Mouse (Mus musculus) hindbrain, embryonic 14.5 days (tissue): ENCODE data around the gene Ttc26. TPM values are rescaled to one million over a fixed set of nuclear protein-coding genes. Genes with fewer than 3 reads are reported as not detected.

Experiments used
- ATAC-seq: fragments of 200-750 bp; cut with Nextera tagmentation; 2 replicates; pipeline ENCODE4 v1.8.0; 2017; ENCODE audit warnings: moderate number of reproducible peaks, mild to moderate bottlenecking, moderate TSS enrichment, moderate library complexity; ENCODE audit not compliant: low FRiP score
- DNase-seq: peaks from one replicate; pipeline ENCODE4 v3.0.0-alpha.2; 2015; ENCODE audit warnings: low spot score
- H3K27ac ChIP-seq: fragments of 300-500 bp; sonication (generic); 2 replicates; pipeline ENCODE4 v1.5.1; 2014; ENCODE audit warnings: mild to moderate bottlenecking, moderate library complexity
- H3K27me3 ChIP-seq: fragments of 300-500 bp; sonication (generic); 2 replicates; pipeline ENCODE4 v1.6.1; 2014; ENCODE audit warnings: mild to moderate bottlenecking, low read length, mixed read lengths; ENCODE audit not compliant: control insufficient read depth, insufficient read depth
- H3K36me3 ChIP-seq: fragments of 300-500 bp; sonication (generic); replicated peaks from 2 replicates; pipeline ENCODE4 v1.6.1; 2014; ENCODE audit not compliant: control insufficient read depth, insufficient read depth
- H3K4me1 ChIP-seq: fragments of 300-500 bp; sonication (generic); replicated peaks from 2 replicates; pipeline ENCODE4 v1.6.1; 2014; ENCODE audit warnings: antibody characterized with exemption, low read length, mixed read lengths; ENCODE audit not compliant: control insufficient read depth, insufficient read depth
- H3K4me2 ChIP-seq: fragments of 300-500 bp; sonication (generic); replicated peaks from 2 replicates; pipeline ENCODE4 v1.6.1; 2014; ENCODE audit warnings: mild to moderate bottlenecking, moderate library complexity
- H3K4me3 ChIP-seq: fragments of 300-500 bp; sonication (generic); replicated peaks from 2 replicates; pipeline ENCODE4 v1.5.1; 2014; ENCODE audit warnings: mild to moderate bottlenecking, low read length
- H3K9ac ChIP-seq: fragments of 300-500 bp; sonication (generic); 2 replicates; pipeline ENCODE4 v1.6.1; 2014
- H3K9me3 ChIP-seq: fragments of 300-500 bp; sonication (generic); 2 replicates; pipeline ENCODE4 v1.6.1; 2016; ENCODE audit warnings: low read length; ENCODE audit not compliant: control insufficient read depth
- WGBS: fragments of 180-500 bp; shearing (Covaris S2); extraction: QIAGEN DNeasy Blood & Tissue Kit; methylation state at CpG from one replicate; pipeline ENCODE4 v1.1.7; 2014; 5-methylcytosine and 5-hydroxymethylcytosine counted together
- polyA plus RNA-seq: library from polyadenylated mRNA; unstranded; fragments of >200 nt; fragmentation: Nextera tagmentation; extraction: Ambion mirVana; gene quantifications from 2 replicates; pipeline ENCODE4 v1.2.1, GENCODE M21; 2014

Gene Ttc26
- polyA plus RNA-seq, 1 experiment from 2014 or later = 5.9 TPM

DNA sequence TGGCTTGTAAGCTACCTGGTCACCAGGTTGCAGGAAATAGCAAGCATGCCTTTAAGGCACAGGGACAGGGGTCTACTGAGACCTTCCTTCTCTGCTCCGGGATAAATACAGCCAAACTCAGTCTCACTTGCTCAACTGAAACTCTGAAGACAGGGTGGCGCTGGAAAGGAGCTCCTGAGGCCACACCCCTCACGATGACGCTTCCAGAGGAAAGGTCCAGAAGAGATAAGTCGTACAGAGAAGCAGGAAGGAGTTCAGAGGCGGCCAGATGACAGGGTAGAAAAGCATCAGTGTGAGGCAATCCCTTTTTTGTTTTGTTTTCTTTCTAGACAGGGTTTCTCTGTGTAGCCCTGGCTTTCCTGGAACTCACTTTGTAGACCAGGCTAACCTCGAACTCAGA lies 35.5 kb upstream of the Ttc26 start:
- H3K36me3 ChIP-seq = no peaks in the 10 kb centered on the region
- no peaks in the 10 kb centered on the region; the same call in 1 of the 2 replicates for H3K27me3 ChIP-seq
- H3K4me2 ChIP-seq = no peak overlapping the region
- no peak overlapping the region for H3K27ac ChIP-seq
- no peak overlapping the region for H3K9ac ChIP-seq
- WGBS = 62% methylated on average over 7 of the region's 7 CpGs
- no peak for ATAC-seq
- H3K4me1 ChIP-seq = no peaks in the 10 kb centered on the region
- H3K9me3 ChIP-seq = no peaks in the 10 kb centered on the region
- H3K4me3 ChIP-seq = no peak overlapping the region
- DNase-seq = no peak

DNA sequence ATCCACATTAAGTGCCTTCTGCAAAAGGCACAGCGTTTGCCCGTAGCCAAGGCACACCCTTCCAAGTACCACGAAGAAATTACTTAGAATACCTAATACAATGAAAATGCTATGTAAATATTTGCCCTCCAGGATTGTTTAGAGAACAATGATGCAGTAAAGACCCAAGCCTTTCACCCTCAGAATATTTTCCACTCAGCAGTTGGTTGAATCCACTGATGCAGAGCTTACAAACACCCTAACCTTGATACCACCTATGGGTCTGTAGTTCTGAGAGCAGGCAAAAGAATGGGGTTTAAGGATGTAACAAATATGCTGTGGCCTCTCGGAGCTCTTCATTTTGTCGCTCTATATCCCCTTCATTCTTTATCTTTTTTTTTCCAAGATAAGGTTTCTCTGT lies 33.4 kb upstream of the Ttc26 start:
- Histone ChIP-seq H3K27me3 (peaks cover 17% of the 10 kb centered on the region), H3K4me1 (no peaks in the 10 kb centered on the region), H3K36me3 (no peaks in the 10 kb centered on the region), H3K4me3 (no peak overlapping the region), H3K9me3 (no peaks in the 10 kb centered on the region), H3K9ac (no peak overlapping the region), H3K27ac (no peak overlapping the region), H3K4me2 (no peak overlapping the region)
- WGBS = 79% methylated on average over 5 of the region's 5 CpGs
- no peak for DNase-seq
- no peak for ATAC-seq

DNA sequence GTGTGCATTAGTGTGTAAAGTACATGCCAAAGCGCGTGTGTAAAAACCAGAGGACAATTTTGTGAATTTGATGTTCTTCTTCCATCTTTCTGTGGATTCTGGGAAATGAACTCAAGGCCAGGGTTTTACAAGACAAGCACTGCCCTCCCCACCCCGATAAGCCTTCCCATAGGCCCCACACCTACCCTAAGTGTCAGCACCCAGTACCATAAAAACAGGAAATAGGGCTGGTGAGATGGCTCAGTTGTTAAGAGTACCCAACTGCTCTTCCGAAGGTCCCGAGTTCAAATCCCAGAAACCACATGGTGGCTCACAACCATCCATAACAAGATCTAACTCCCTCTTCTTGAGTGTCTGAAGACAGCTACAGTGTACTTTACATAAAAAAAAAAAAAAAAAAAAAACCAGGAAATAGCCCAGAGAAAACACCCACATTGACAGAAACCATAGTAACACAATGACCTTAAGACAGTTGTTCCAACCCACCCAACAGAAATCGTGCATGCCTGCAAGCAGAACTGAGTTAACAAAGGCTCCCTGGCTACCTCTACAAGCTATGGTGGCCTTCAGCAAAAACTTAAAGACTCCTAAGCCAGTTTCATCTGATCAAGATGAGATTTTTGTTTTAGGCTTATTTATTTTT lies 32.3 kb upstream of the Ttc26 start:
- Histone ChIP-seq H3K27me3 (peaks cover 27% of the 10 kb centered on the region), H3K4me3 (no peak overlapping the region), H3K9me3 (no peaks in the 10 kb centered on the region), H3K4me1 (no peaks in the 10 kb centered on the region), H3K36me3 (no peaks in the 10 kb centered on the region), H3K27ac (no peak overlapping the region), H3K9ac (no peak overlapping the region), H3K4me2 (no peak overlapping the region)
- ATAC-seq (no peak), DNase-seq (no peak)
- whole genome bisulfite sequencing = 94% methylated on average over 6 of the region's 6 CpGs

DNA sequence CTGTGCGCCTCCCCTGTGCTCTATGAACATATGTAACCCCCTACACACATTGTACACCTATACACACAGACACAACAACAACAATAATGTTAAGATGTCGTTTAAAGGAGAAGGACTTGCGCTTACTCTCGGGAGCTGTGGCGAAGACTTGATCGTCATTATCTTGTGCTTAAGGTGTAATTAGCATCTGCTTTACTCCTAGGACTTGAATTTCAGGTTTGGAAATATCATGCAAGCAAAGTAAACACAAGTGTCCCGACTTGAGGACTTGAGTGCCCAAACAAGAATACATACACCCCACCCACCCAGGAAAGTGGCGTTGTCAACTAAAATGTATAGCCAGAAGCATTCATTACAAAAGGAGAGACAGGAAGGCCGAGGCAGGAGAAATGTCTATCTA lies 31.5 kb upstream of the Ttc26 start:
- WGBS = 85% methylated on average over 9 of the region's 9 CpGs

DNA sequence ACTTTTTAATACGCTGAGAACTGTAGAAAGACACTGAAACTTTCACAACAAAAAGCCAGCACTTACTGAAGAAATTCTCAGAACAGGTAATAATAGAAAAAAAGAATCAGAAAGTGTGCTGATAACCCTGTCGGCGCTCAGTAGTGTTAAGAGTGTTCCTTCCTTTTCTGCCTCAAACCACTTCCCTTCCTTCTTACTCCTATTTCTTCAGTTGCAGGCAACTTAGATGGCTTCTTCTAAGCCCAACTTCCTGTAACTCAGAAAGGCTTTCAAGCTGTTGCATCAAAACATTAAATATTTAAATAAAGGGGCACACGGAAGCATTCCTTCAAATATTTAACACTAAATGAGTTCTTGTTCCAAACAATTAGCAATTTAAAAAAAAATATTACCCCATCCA lies 29.3 kb upstream of the Ttc26 start:
- H3K27me3 ChIP-seq = peaks cover 54% of the 10 kb centered on the region

More for the DNA sequence above, 31.5 kb upstream of the Ttc26 start:
- Histone ChIP-seq H3K9ac (no peak overlapping the region), H3K36me3 (no peaks in the 10 kb centered on the region), H3K4me3 (no peak overlapping the region), H3K27me3 (peaks cover 36% of the 10 kb centered on the region), H3K4me2 (no peak overlapping the region), H3K4me1 (no peaks in the 10 kb centered on the region), H3K27ac (no peak overlapping the region), H3K9me3 (no peaks in the 10 kb centered on the region)
- ATAC-seq (no peak), DNase-seq (no peak)

DNA sequence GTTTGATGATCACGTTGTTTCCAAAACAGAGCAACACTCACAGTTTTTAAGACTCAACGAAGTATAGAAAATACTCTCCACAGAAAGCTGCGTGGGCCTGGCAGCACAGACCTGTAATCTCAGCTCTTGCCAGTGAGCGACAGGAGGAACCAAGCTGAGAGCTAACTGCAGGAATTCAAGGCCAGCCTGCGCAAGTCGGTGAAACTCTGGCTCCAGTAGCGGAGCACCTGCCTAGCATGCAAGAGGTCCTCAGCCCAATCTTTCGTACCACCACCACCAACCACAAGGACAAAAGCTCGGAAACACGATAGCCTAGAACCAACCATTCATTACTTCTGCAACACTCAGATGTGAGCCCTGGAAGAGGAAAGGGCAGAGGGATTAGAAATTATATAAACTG lies 28.8 kb upstream of the Ttc26 start:
- Histone ChIP-seq H3K4me3 (no peak overlapping the region), H3K9ac (no peak overlapping the region), H3K36me3 (no peaks in the 10 kb centered on the region), H3K27me3 (peaks cover 59% of the 10 kb centered on the region), H3K9me3 (no peaks in the 10 kb centered on the region), H3K4me1 (no peaks in the 10 kb centered on the region), H3K27ac (no peak overlapping the region), H3K4me2 (no peak overlapping the region)
- WGBS = 8% methylated on average over 10 of the region's 10 CpGs
- ATAC-seq (no peak), DNase-seq (no peak)

More for the DNA sequence above, 29.3 kb upstream of the Ttc26 start:
- no peak for DNase-seq
- H3K36me3 ChIP-seq = no peaks in the 10 kb centered on the region
- no peak overlapping the region for H3K9ac ChIP-seq
- 57% methylated on average over 4 of the region's 4 CpGs for WGBS
- H3K9me3 ChIP-seq = no peaks in the 10 kb centered on the region
- H3K4me2 ChIP-seq = no peak overlapping the region
- H3K4me3 ChIP-seq = no peak overlapping the region
- no peak overlapping the region for H3K27ac ChIP-seq
- no peak for ATAC-seq
- H3K4me1 ChIP-seq = no peaks in the 10 kb centered on the region

DNA sequence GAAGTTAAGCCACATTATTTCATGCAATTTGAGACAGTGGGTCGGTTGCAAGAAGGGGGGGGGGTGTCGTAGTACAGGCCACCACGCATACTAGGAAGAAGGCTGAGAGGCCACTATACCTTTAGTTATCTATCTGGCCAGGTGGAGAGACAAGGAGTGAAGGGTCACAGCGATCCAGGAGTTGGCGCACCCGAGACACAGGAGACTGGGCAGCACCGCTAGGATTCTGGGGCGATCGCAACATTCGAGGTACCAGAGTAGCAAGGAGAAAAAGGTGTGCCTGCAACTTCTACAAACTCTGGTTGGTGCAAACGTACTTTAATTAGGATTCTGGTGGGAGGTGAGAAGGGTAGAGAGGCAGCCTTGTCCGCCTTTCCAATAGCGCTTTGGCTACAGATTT lies 28.1 kb upstream of the Ttc26 start:
- ATAC-seq (no peak), DNase-seq (no peak)
- WGBS = 8% methylated on average over 13 of the region's 13 CpGs
- Histone ChIP-seq H3K36me3 (no peaks in the 10 kb centered on the region), H3K9me3 (no peaks in the 10 kb centered on the region), H3K4me3 (peak overlapping the region; percentile 44; the same call in 1 of the 2 replicates), H3K27ac (no peak overlapping the region), H3K9ac (no peak overlapping the region), H3K4me1 (no peaks in the 10 kb centered on the region), H3K27me3 (peaks cover 63% of the 10 kb centered on the region), H3K4me2 (0 out of 2 replicates have a peak overlapping the region, but pooled peaks have one; percentile 60)

DNA sequence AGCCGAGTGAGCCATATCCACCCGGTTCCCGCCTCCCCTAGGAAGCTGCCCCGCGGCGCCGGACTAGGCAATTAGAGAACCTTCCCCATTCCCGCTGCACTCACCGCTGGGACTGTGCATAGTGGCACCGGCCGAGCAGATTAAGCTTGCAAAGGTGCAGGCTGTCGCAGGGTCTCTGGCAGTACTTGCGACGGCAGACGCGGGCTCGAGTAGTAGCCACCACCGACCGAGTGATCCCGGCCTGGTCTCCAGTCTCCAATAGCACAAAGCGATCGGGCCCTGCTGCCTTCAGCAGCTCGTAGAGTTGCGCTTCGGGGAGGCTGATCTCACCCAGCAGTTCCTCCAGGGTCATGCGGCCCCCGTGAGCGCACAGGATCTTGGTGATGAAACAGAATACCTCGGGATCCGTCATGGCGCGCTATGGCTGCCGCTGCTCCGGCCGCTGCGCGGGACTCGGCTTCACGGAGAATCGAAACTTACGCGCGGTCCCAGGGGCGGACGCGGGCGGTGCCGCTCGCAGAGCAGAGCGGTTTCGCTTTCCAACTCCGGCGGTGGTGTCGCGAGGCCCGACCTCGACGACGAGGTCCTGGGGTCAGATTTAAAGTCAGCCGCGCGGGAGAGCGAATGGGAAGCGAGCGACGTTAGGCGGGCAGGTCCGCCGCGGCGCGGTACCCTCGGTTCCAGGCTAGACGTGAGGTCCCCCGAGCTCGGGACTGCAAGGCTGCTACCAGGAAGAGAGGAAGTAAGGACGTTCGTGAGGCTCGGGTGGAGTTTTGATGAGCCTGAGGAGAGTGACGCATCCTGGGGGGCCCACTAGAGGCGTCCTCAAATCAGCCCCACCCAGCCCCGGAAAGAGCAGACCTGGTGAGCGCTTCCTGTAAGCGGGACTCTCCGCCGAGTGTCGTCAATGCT lies 27.2 kb upstream of the Ttc26 start, which contains the start of gene Zc3hav1:
Gene Zc3hav1 (minus strand): TSS at position 793 of the 912 bp plus-strand sequence.
- Histone ChIP-seq H3K9me3 (no peaks in the 10 kb centered on the region), H3K36me3 (no peaks in the 10 kb centered on the region), H3K4me3 (peak within 1 kb of the TSS; percentile 44), H3K4me2 (peak within 1 kb of the TSS; percentile 60), H3K9ac (peak within 1 kb of the TSS; percentile 32; the same call in 1 of the 2 replicates), H3K27me3 (peaks cover 63% of the 10 kb centered on the region), H3K4me1 (no peaks in the 10 kb centered on the region), H3K27ac (no peak within 1 kb of the TSS)
- ATAC-seq (peak; percentile 53; the same call in 1 of the 2 replicates), DNase-seq (no peak)
- 1% methylated on average over 87 of the region's 87 CpGs for WGBS

DNA sequence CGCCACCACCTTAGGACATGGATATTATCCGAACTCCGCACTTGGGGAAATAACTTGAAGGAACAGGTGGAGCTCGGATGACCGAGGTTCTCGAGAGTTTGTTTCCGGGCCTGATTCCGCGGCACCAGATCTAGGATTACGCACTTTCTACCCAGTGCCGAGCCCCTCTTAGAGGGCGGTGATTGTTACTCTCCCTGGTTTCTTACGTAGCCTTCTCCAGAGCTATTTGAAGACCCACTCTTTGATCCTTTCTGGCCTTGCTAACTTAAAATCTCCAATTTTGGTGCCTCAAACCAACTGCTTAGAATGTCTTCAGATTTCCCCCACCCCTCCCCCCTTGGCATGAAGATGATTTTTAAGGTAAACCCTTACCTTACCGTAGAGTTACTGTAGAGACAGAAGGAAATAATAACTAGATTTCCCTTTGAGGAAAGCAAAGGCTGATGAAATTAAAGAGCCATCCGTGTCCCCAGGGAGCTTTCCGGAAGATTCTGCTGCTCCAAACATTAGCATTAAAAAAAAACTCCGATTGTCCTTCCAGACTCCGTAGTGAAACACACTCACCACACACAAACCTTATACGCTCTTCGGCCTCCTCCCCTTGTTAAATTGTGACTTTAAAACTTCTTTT lies 26.4 kb upstream of the Ttc26 start:
- Histone ChIP-seq H3K4me2 (peak overlapping the region; percentile 60), H3K4me1 (no peaks in the 10 kb centered on the region), H3K9ac (no peak overlapping the region), H3K27ac (no peak overlapping the region), H3K27me3 (peaks cover 63% of the 10 kb centered on the region), H3K9me3 (no peaks in the 10 kb centered on the region), H3K4me3 (peak overlapping the region; percentile 44), H3K36me3 (no peaks in the 10 kb centered on the region)
- WGBS = 2% methylated on average over 20 of the region's 20 CpGs
- ATAC-seq = no peak
- no peak for DNase-seq
